Mouse (Mus musculus) induced T-regulatory cell, adult 2 months (primary cell): ENCODE measurements around the gene Fbxo17.

ENCODE experiments used
- DNase-seq: peaks from one replicate; pipeline ENCODE4 v3.0.0-alpha.2; 2012; ENCODE audit warnings: low read depth

Fbxo17 gene

GRCm38 (mm10) chr7:28719159-28719558 lies 2.6 kb downstream of the Fbxo17 start:
- no peak for DNase-seq

GRCm38 (mm10) chr7:28719650-28720049 lies 3.0 kb downstream of the Fbxo17 start:
- no peak for DNase-seq

GRCm38 (mm10) chr7:28720753-28721537 lies 4.3 kb downstream of the Fbxo17 start:
- DNase-seq, result no peak

- DNase-seq, result peak; percentile 67
Measured at GRCm38 (mm10) chr7:28722079-28722478, 5.5 kb downstream of the Fbxo17 start.

GRCm38 (mm10) chr7:28724613-28725012 lies 8.0 kb downstream of the Fbxo17 start:
- no peak for DNase-seq

- peak; percentile 86 for DNase-seq
Measured at GRCm38 (mm10) chr7:28726600-28726999, 10.0 kb downstream of the Fbxo17 start.

- no peak for DNase-seq
Measured at GRCm38 (mm10) chr7:28727649-28728340, 11.2 kb downstream of the Fbxo17 start.

- DNase-seq, result peak; percentile 92
Measured at GRCm38 (mm10) chr7:28732341-28733142, 15.9 kb downstream of the Fbxo17 start.

GRCm38 (mm10) chr7:28733211-28733610 lies 16.6 kb downstream of the Fbxo17 start:
- DNase-seq, result no peak

- no peak for DNase-seq
Measured at GRCm38 (mm10) chr7:28735701-28736100, 19.1 kb downstream of the Fbxo17 start.

GRCm38 (mm10) chr7:28739829-28740228 lies 23.2 kb downstream of the Fbxo17 start:
- no peak for DNase-seq

- peak; percentile 57 for DNase-seq
Measured at GRCm38 (mm10) chr7:28740949-28741348, 24.3 kb downstream of the Fbxo17 start.

GRCm38 (mm10) chr7:28741368-28741708 lies 24.7 kb downstream of the Fbxo17 start:
- DNase-seq, result no peak

GRCm38 (mm10) chr7:28741709-28742438 lies 25.3 kb downstream of the Fbxo17 start, which contains the start of the genes Mrps12 and Sars2:
Mrps12 (minus strand) TSS chr7:28741820.
Sars2 (plus strand) TSS chr7:28741992.
- DNase-seq, result peak; percentile 99

- no peak for DNase-seq
Measured at GRCm38 (mm10) chr7:28749935-28750334, 33.3 kb downstream of the Fbxo17 start.

- no peak for DNase-seq
Measured at GRCm38 (mm10) chr7:28756079-28756478, 39.5 kb downstream of the Fbxo17 start, which contains the start of gene Ccer2. Ccer2 (plus strand) TSS chr7:28756174.

GRCm38 (mm10) chr7:28758623-28759022 lies 42.0 kb downstream of the Fbxo17 start:
- no peak for DNase-seq

- DNase-seq, result no peak
Measured at GRCm38 (mm10) chr7:28761907-28762306, 45.3 kb downstream of the Fbxo17 start.

- DNase-seq, result peak; percentile 51
Measured at GRCm38 (mm10) chr7:28765211-28765610, 48.6 kb downstream of the Fbxo17 start.

GRCm38 (mm10) chr7:28766173-28766879 lies 49.7 kb downstream of the Fbxo17 start, which contains the start of gene Sirt2:
Sirt2 (plus strand) TSS chr7:28766735.
- peak; percentile 100 for DNase-seq

GRCm38 (mm10) chr7:28766910-28767309 lies 50.3 kb downstream of the Fbxo17 start:
- DNase-seq, result no peak
